Mouse (Mus musculus) C2C12 (cell line): ENCODE data around the gene Wfdc2. TPM values are rescaled to one million over a fixed set of nuclear protein-coding genes. Genes with fewer than 3 reads are reported as not detected.

ENCODE experiments used
- H3K27me3 ChIP-seq: one replicate; pipeline ENCODE4 v1.6.1; 2011; ENCODE audit not compliant: control insufficient read depth, insufficient read depth, insufficient read length
- H3K36me3 ChIP-seq: one replicate; pipeline ENCODE4 v1.6.1; 2011; ENCODE audit not compliant: control insufficient read depth, insufficient read depth
- H3K4me3 ChIP-seq: one replicate; pipeline ENCODE4 v1.5.1; 2011; ENCODE audit warnings: mild to moderate bottlenecking, control low read depth; ENCODE audit not compliant: poor library complexity, insufficient read depth, severe bottlenecking
- H3K79me2 ChIP-seq: one replicate; pipeline ENCODE4 v1.6.1; 2011; ENCODE audit not compliant: control insufficient read depth, insufficient read depth
- H3K79me3 ChIP-seq: one replicate; pipeline ENCODE4 v1.6.1; 2011; ENCODE audit warnings: low read depth, control low read depth
- H3ac ChIP-seq: one replicate; pipeline ENCODE3; 2011; ENCODE audit warnings: low read depth; ENCODE audit not compliant: control insufficient read depth, insufficient read length
- CEBPB ChIP-seq: IDR thresholded peaks from one replicate; pipeline ENCODE4 v1.6.1; 2011; ENCODE audit warnings: low read depth, mild to moderate bottlenecking, control low read depth, moderate library complexity
- CTCF ChIP-seq: IDR thresholded peaks from one replicate; pipeline ENCODE4 v1.5.1; 2011; ENCODE audit not compliant: control insufficient read depth, insufficient read depth, insufficient read length
- FOSL1 ChIP-seq: IDR thresholded peaks from one replicate; pipeline ENCODE4 v1.8.0; 2011; ENCODE audit warnings: mild to moderate bottlenecking, low read length; ENCODE audit not compliant: poor library complexity, insufficient read depth, severe bottlenecking
- MAX ChIP-seq: IDR thresholded peaks from one replicate; pipeline ENCODE4 v1.6.1; 2011; ENCODE audit warnings: mild to moderate bottlenecking, control low read depth
- MYOD1 ChIP-seq: IDR thresholded peaks from one replicate; pipeline ENCODE4 v1.6.1; 2011; ENCODE audit warnings: low read depth; ENCODE audit not compliant: control insufficient read depth, insufficient read length
- MYOG ChIP-seq: IDR thresholded peaks from one replicate; pipeline ENCODE4 v1.6.1; 2011; ENCODE audit not compliant: control insufficient read depth, insufficient read length; ENCODE audit errors: extremely low read depth
- USF1 ChIP-seq: IDR thresholded peaks from one replicate; pipeline ENCODE4 v1.6.1; 2011; ENCODE audit warnings: low read depth, mild to moderate bottlenecking, control low read depth, moderate library complexity
- polyA plus RNA-seq: library from polyadenylated mRNA; unstranded; fragments of >200 nt; fragmentation: generic; extraction: Trizol; gene quantifications from one replicate; pipeline ENCODE4 v1.2.1, GENCODE M21; 2012; ENCODE audit warnings: missing spikeins

The Wfdc2 gene
- polyA plus RNA-seq, 1 experiment = not detected

GRCm38 (mm10) chr2:164615386-164615785 lies 53.2 kb downstream of the Wfdc2 start:
- H3K4me3 ChIP-seq = no peak overlapping the region
- H3K79me3 ChIP-seq = no peaks in the 10 kb centered on the region
- H3ac ChIP-seq = no peak overlapping the region
- TF ChIP-seq CEBPB (no peak), MYOG (no peak), MAX (no peak), USF1 (no peak), FOSL1 (no peak), MYOD1 (no peak), CTCF (no peak)
- H3K36me3 ChIP-seq = no peaks in the 10 kb centered on the region
- peaks cover 12% of the 10 kb centered on the region for H3K27me3 ChIP-seq
- H3K79me2 ChIP-seq = no peaks in the 10 kb centered on the region

Other genes with a start within 250 kb of the Wfdc2 start
- gene Svs6, start 245.7 kb upstream of the Wfdc2 start, polyA plus RNA-seq = not detected
- not detected for gene Svs5, start 229.7 kb upstream of the Wfdc2 start, polyA plus RNA-seq
- 11.4 TPM for gene Slpi, start 173.3 kb upstream of the Wfdc2 start, polyA plus RNA-seq
- gene Rbpjl, start 159.3 kb upstream of the Wfdc2 start, polyA plus RNA-seq = 0.01 TPM
- gene Matn4, start 157.3 kb upstream of the Wfdc2 start, polyA plus RNA-seq = 0.01 TPM
- 124 TPM for gene Sdc4, start 118.5 kb upstream of the Wfdc2 start, polyA plus RNA-seq
- gene Sys1, start 105.4 kb upstream of the Wfdc2 start, polyA plus RNA-seq = 49.6 TPM
- gene Gm20458, start 101.4 kb upstream of the Wfdc2 start, polyA plus RNA-seq = 29.7 TPM
- gene Trp53tg5, start 88.7 kb upstream of the Wfdc2 start, polyA plus RNA-seq = not detected
- gene Dbndd2, start 76.3 kb upstream of the Wfdc2 start, polyA plus RNA-seq = 21.2 TPM
- 74.3 TPM for gene Pigt, start 64.9 kb upstream of the Wfdc2 start, polyA plus RNA-seq
- not detected for gene Spint3, start 11.0 kb downstream of the Wfdc2 start, polyA plus RNA-seq
- gene Wfdc6a, start 23.0 kb downstream of the Wfdc2 start, polyA plus RNA-seq = not detected
- gene Eppin, start 31.2 kb downstream of the Wfdc2 start, polyA plus RNA-seq = not detected
- gene Wfdc6b, start 51.1 kb downstream of the Wfdc2 start, polyA plus RNA-seq = not detected
- not detected for gene Wfdc8, start 51.2 kb downstream of the Wfdc2 start, polyA plus RNA-seq
- gene Wfdc16, start 76.4 kb downstream of the Wfdc2 start, polyA plus RNA-seq = not detected
- not detected for gene Wfdc10, start 93.6 kb downstream of the Wfdc2 start, polyA plus RNA-seq
- not detected for gene Wfdc9, start 94.2 kb downstream of the Wfdc2 start, polyA plus RNA-seq
- not detected for gene Wfdc11, start 111.7 kb downstream of the Wfdc2 start, polyA plus RNA-seq
- not detected for gene Wfdc13, start 122.7 kb downstream of the Wfdc2 start, polyA plus RNA-seq
- gene Spint4, start 136.1 kb downstream of the Wfdc2 start, polyA plus RNA-seq = not detected
- gene Spint5, start 152.9 kb downstream of the Wfdc2 start, polyA plus RNA-seq = not detected
- 0.13 TPM for gene Wfdc3, start 183.5 kb downstream of the Wfdc2 start, polyA plus RNA-seq
- 47.3 TPM for gene Dnttip1, start 183.6 kb downstream of the Wfdc2 start, polyA plus RNA-seq
- 279 TPM for gene Ube2c, start 207.5 kb downstream of the Wfdc2 start, polyA plus RNA-seq
- 4.7 TPM for gene Tnnc2, start 217.6 kb downstream of the Wfdc2 start, polyA plus RNA-seq
- 19.5 TPM for gene Snx21, start 223.4 kb downstream of the Wfdc2 start, polyA plus RNA-seq
- 20.5 TPM for gene Acot8, start 242.5 kb downstream of the Wfdc2 start, polyA plus RNA-seq
- 2.9 TPM for gene Zswim3, start 242.7 kb downstream of the Wfdc2 start, polyA plus RNA-seq